Mouse (Mus musculus): Measurements from ENCODE around the gene Ino80.

Gene Ino80

GRCm38 (mm10) chr2:119355651-119356050 lies 121.8 kb downstream of the Ino80 start:
- in situ Hi-C loops (cut with MboI; ENCODE audit: low sequenced_read_pairs) = no loop called here

- in situ Hi-C loops (cut with MboI; ENCODE audit: low sequenced_read_pairs) = no loop called here
Measured at GRCm38 (mm10) chr2:119355089-119355488, 122.4 kb downstream of the Ino80 start.

GRCm38 (mm10) chr2:119353707-119354106 lies 123.8 kb downstream of the Ino80 start:
- in situ Hi-C loops (cut with MboI; ENCODE audit: low sequenced_read_pairs) = no loop called here

GRCm38 (mm10) chr2:119350555-119351486 lies 126.7 kb downstream of the Ino80 start, which contains the start of gene Chac1:
Chac1 (plus strand) TSS chr2:119351229.
- in situ Hi-C loops (cut with MboI; ENCODE audit: low sequenced_read_pairs) = no loop called here

- in situ Hi-C loops (cut with MboI; ENCODE audit: low sequenced_read_pairs) = no loop called here
Measured at GRCm38 (mm10) chr2:119344537-119345138, 132.8 kb downstream of the Ino80 start.

- in situ Hi-C loops (cut with MboI; ENCODE audit: low sequenced_read_pairs) = no loop called here
Measured at GRCm38 (mm10) chr2:119337425-119338265, 139.8 kb downstream of the Ino80 start.

GRCm38 (mm10) chr2:119336470-119336869 lies 141.0 kb downstream of the Ino80 start:
- in situ Hi-C loops (cut with MboI; ENCODE audit: low sequenced_read_pairs) = no loop called here

- in situ Hi-C loops (cut with MboI; ENCODE audit: low sequenced_read_pairs) = no loop called here
Measured at GRCm38 (mm10) chr2:119336002-119336401, 141.5 kb downstream of the Ino80 start.

GRCm38 (mm10) chr2:119335535-119335934 lies 142.0 kb downstream of the Ino80 start:
- in situ Hi-C loops (cut with MboI; ENCODE audit: low sequenced_read_pairs) = no loop called here

- in situ Hi-C loops (cut with MboI; ENCODE audit: low sequenced_read_pairs) = no loop called here
Measured at GRCm38 (mm10) chr2:119334964-119335525, 142.4 kb downstream of the Ino80 start.

GRCm38 (mm10) chr2:119334135-119334534 lies 143.4 kb downstream of the Ino80 start:
- in situ Hi-C loops (cut with MboI; ENCODE audit: low sequenced_read_pairs) = no loop called here

GRCm38 (mm10) chr2:119332177-119332661 lies 145.3 kb downstream of the Ino80 start:
- in situ Hi-C loops (cut with MboI; ENCODE audit: low sequenced_read_pairs) = no loop called here

GRCm38 (mm10) chr2:119330795-119331194 lies 146.7 kb downstream of the Ino80 start:
- in situ Hi-C loops (cut with MboI; ENCODE audit: low sequenced_read_pairs) = no loop called here

GRCm38 (mm10) chr2:119329123-119329817 lies 148.2 kb downstream of the Ino80 start:
- in situ Hi-C loops (cut with MboI; ENCODE audit: low sequenced_read_pairs) = no loop called here

- in situ Hi-C loops (cut with MboI; ENCODE audit: low sequenced_read_pairs) = no loop called here
Measured at GRCm38 (mm10) chr2:119328546-119328945, 148.9 kb downstream of the Ino80 start.

GRCm38 (mm10) chr2:119327942-119328526 lies 149.5 kb downstream of the Ino80 start:
- in situ Hi-C loops (cut with MboI; ENCODE audit: low sequenced_read_pairs) = no loop called here

- in situ Hi-C loops (cut with MboI; ENCODE audit: low sequenced_read_pairs) = no loop called here
Measured at GRCm38 (mm10) chr2:119327102-119327480, 150.4 kb downstream of the Ino80 start.

- in situ Hi-C loops (cut with MboI; ENCODE audit: low sequenced_read_pairs) = no loop called here
Measured at GRCm38 (mm10) chr2:119326161-119327101, 151.1 kb downstream of the Ino80 start.

Data from CH12F3 (cell line).